ENCODE assay signal across 16 mouse cellular contexts in the genomic region with DNA sequence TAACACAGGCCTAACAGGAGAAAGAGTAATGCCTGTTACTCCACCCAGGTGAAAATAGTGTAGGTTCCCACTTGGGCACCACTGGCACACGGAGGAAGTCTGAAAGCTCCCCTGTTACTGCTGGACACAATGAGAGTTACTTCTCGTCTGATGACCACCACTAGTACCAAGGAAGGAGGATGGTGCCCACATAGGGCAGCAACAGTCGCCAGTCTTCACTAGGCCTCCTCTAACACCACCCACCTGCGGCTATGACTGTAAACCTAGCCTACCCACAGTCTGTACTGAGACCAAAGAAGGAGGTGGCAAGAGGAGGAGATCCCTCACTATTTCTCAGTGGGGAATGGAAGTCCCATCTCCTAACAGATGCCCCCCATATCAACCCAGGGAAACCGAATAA.
"Had no signal": no experiment of that assay in that cellular context is flagged by ENCODE, and none has a peak within 500 bp of the region (broad histone marks: within the 10 kb centered on the region; RNA-seq: fewer than 3 reads in every experiment).

No protein-coding gene starts in this region.

- DNase-seq: retina, postnatal 1 day; right cerebral cortex, adult 18-20 months; right cerebral cortex, postnatal 14 days; right cerebral cortex, postnatal 25 days; right cerebral cortex, postnatal 4 days; spleen, adult 18-20 months; thymus, adult 18-20 months; thymus, adult 2 months; thymus, postnatal 14 days; thymus, postnatal 25 days; thymus, postnatal 36 days; thymus, postnatal 4 days had no signal

- H3K27me3 ChIP-seq: neural tube, embryonic 13.5 days; neural tube, embryonic 15.5 days; stomach, embryonic 15.5 days had no signal

- H3K36me3 ChIP-seq: neural tube, embryonic 13.5 days; neural tube, embryonic 15.5 days; stomach, embryonic 15.5 days had no signal

- H3K4me1 ChIP-seq: neural tube, embryonic 13.5 days; neural tube, embryonic 15.5 days; stomach, embryonic 15.5 days had no signal

- H3K9me3 ChIP-seq: neural tube, embryonic 13.5 days; neural tube, embryonic 15.5 days; stomach, embryonic 15.5 days had no signal

- H3K4me3 ChIP-seq: neural tube, embryonic 13.5 days; neural tube, embryonic 15.5 days; stomach, embryonic 15.5 days had no signal

- H3K27ac ChIP-seq: neural tube, embryonic 13.5 days; neural tube, embryonic 15.5 days; stomach, embryonic 15.5 days; stomach, postnatal 0 days had no signal
